Mouse (Mus musculus) E14TG2a.4 (cell line): ENCODE measurements around the gene Gtdc1.

Experiments
- CTCF ChIP-seq: conservative IDR thresholded peaks from 2 replicates; pipeline ENCODE4 v1.5.1; 2014; ENCODE audit warnings: low read length
- NANOG ChIP-seq: IDR thresholded peaks from 2 replicates; pipeline ENCODE4 v1.6.1; 2014; ENCODE audit warnings: borderline replicate concordance, low read length, mixed read lengths
- POU5F1 ChIP-seq: IDR thresholded peaks from 2 replicates; pipeline ENCODE4 v1.6.1; 2014; ENCODE audit warnings: low read length, borderline replicate concordance

GRCm38 (mm10) chr2:44561789-44562188 lies 365.7 kb downstream of the Gtdc1 start:
- TF ChIP-seq CTCF (no peak), NANOG (no peak), POU5F1 (no peak)
